Mouse (Mus musculus) cerebellum, adult 2 months (tissue): ENCODE results near the gene Gm11559. TPM values are rescaled to one million over a fixed set of nuclear protein-coding genes. Genes with fewer than 3 reads are reported as not detected.

Source experiments
- DNase-seq, 2 experiments: peaks; one replicate each; pipeline ENCODE4 v3.0.0; 2021
- H3K27ac ChIP-seq: fragments of 200-500 bp; 2 replicates; pipeline ENCODE4 v1.5.1; 2012; ENCODE audit warnings: low read length, control low read depth, inconsistent platforms; ENCODE audit not compliant: insufficient read depth
- H3K27me3 ChIP-seq: fragments of 200-500 bp; 2 replicates; pipeline ENCODE4 v1.6.1; 2012; ENCODE audit warnings: inconsistent platforms, mild to moderate bottlenecking, low read length, moderate library complexity; ENCODE audit not compliant: control insufficient read depth, insufficient read depth
- H3K4me1 ChIP-seq: fragments of 200-500 bp; 2 replicates; pipeline ENCODE4 v1.6.1; 2011; ENCODE audit warnings: low read length; ENCODE audit not compliant: control insufficient read depth, insufficient read depth
- H3K4me3 ChIP-seq: fragments of 200-500 bp; replicated peaks from 2 replicates; pipeline ENCODE3; 2011; ENCODE audit warnings: mild to moderate bottlenecking, low read depth, low read length, control low read depth; ENCODE audit not compliant: insufficient read depth
- CTCF ChIP-seq: fragments of 200-500 bp; IDR thresholded peaks from 2 replicates; pipeline ENCODE4 v1.5.1; 2011; ENCODE audit warnings: low read depth, mild to moderate bottlenecking, control low read depth, low read length, moderate library complexity, borderline replicate concordance; ENCODE audit not compliant: insufficient read depth
- POLR2A ChIP-seq: fragments of 200-500 bp; IDR thresholded peaks from 2 replicates; pipeline ENCODE4 v1.6.1; 2011; ENCODE audit warnings: low read length, control low read depth, borderline replicate concordance; ENCODE audit not compliant: insufficient read depth
- WGBS: fragments of 180-500 bp; shearing (Covaris S2); methylation state at CpG from one replicate; pipeline ENCODE4 v1.1.7; 2018; 5-methylcytosine and 5-hydroxymethylcytosine counted together
- polyA plus RNA-seq: library from polyadenylated mRNA; depleted of rRNA; stranded (reverse); fragments of >200 nt; gene quantifications from 2 replicates; pipeline ENCODE4 v1.2.3, GENCODE M21; 2012; rRNA removed

Gene Gm11559
- polyA plus RNA-seq, 1 experiment, result not detected

- Histone ChIP-seq H3K4me1 (no peaks in the 10 kb centered on the region), H3K27me3 (no peaks in the 10 kb centered on the region), H3K27ac (no peak within 1 kb of the TSS), H3K4me3 (no peak within 1 kb of the TSS)
- DNase-seq, result no peak
- 90% methylated on average over 2 of the region's 2 CpGs for WGBS
- TF ChIP-seq CTCF, result no peak
These were observed 43.3 kb downstream of the Gm11559 start, which contains the start of gene Krtap31-1 for GRCm38 (mm10) chr11:99907620-99908019. TSS of gene Krtap31-1 (plus strand) at chr11:99907920.

GRCm38 (mm10) chr11:99914451-99914850, 50.2 kb downstream of the Gm11559 start, which contains the start of gene Gm11565:
TSS of gene Gm11565 (plus strand) at chr11:99914751.
- no peaks in the 10 kb centered on the region for H3K27me3 ChIP-seq
- 92% methylated on average over 3 of the region's 3 CpGs for WGBS
- no peak within 1 kb of the TSS for H3K4me3 ChIP-seq
- no peaks in the 10 kb centered on the region for H3K4me1 ChIP-seq
- DNase-seq, result no peak
- TF ChIP-seq POLR2A, result no peak
- no peak for TF ChIP-seq CTCF
- H3K27ac ChIP-seq, result no peak within 1 kb of the TSS

Other genes with a start within 250 kb of the Gm11559 start
- gene Krtap2-4, start 249.6 kb upstream of the Gm11559 start, polyA plus RNA-seq, result not detected in 2 replicates
- not detected in 2 replicates for gene Gm11562, start 244.0 kb upstream of the Gm11559 start, polyA plus RNA-seq
- not detected in 2 replicates for gene Krtap4-1, start 236.2 kb upstream of the Gm11559 start, polyA plus RNA-seq
- gene Krtap4-2, start 229.4 kb upstream of the Gm11559 start, polyA plus RNA-seq, result not detected in 2 replicates
- gene Krtap4-7, start 220.4 kb upstream of the Gm11559 start, polyA plus RNA-seq, result not detected in 2 replicates
- not detected in 2 replicates for gene Gm11555, start 214.2 kb upstream of the Gm11559 start, polyA plus RNA-seq
- not detected in 2 replicates for gene Gm11563, start 205.5 kb upstream of the Gm11559 start, polyA plus RNA-seq
- not detected in 2 replicates for gene Krtap4-6, start 198.5 kb upstream of the Gm11559 start, polyA plus RNA-seq
- not detected in 2 replicates for gene Gm14190, start 173.7 kb upstream of the Gm11559 start, polyA plus RNA-seq
- gene Gm14180, start 130.2 kb upstream of the Gm11559 start, polyA plus RNA-seq, result not detected in 2 replicates
- gene Gm11595, start 91.6 kb upstream of the Gm11559 start, polyA plus RNA-seq, result not detected in 2 replicates
- gene Krtap4-8, start 83.8 kb upstream of the Gm11559 start, polyA plus RNA-seq, result not detected in 2 replicates
- not detected in 2 replicates for gene Krtap4-9, start 79.3 kb upstream of the Gm11559 start, polyA plus RNA-seq
- gene Gm11596, start 71.0 kb upstream of the Gm11559 start, polyA plus RNA-seq, result not detected in 2 replicates
- not detected in 2 replicates for gene Gm11569, start 65.5 kb upstream of the Gm11559 start, polyA plus RNA-seq
- gene Gm11554, start 60.0 kb upstream of the Gm11559 start, polyA plus RNA-seq, result not detected in 2 replicates
- gene Krtap4-13, start 54.6 kb upstream of the Gm11559 start, polyA plus RNA-seq, result not detected in 2 replicates
- gene Gm11564, start 48.8 kb upstream of the Gm11559 start, polyA plus RNA-seq, result not detected in 2 replicates
- not detected in 2 replicates for gene 2300003K06Rik, start 26.4 kb upstream of the Gm11559 start, polyA plus RNA-seq
- gene Krtap4-16, start 12.9 kb upstream of the Gm11559 start, polyA plus RNA-seq, result not detected in 2 replicates
- not detected in 2 replicates for gene Gm11568, start 6.6 kb upstream of the Gm11559 start, polyA plus RNA-seq
- not detected in 2 replicates for gene Krtap9-1, start 8.9 kb downstream of the Gm11559 start, polyA plus RNA-seq
- not detected in 2 replicates for gene Gm11567, start 14.7 kb downstream of the Gm11559 start, polyA plus RNA-seq
- not detected in 2 replicates for gene Krtap31-1, start 43.4 kb downstream of the Gm11559 start, polyA plus RNA-seq
- not detected in 2 replicates for gene Gm11565, start 50.3 kb downstream of the Gm11559 start, polyA plus RNA-seq
- gene Krtap31-2, start 71.8 kb downstream of the Gm11559 start, polyA plus RNA-seq, result not detected in 2 replicates
- not detected in 2 replicates for gene Krtap9-5, start 84.0 kb downstream of the Gm11559 start, polyA plus RNA-seq
- gene Krtap29-1, start 114.6 kb downstream of the Gm11559 start, polyA plus RNA-seq, result not detected in 2 replicates
- not detected in 2 replicates for gene Krtap16-1, start 122.1 kb downstream of the Gm11559 start, polyA plus RNA-seq
- 0.30 and 0.80 TPM in 2 replicates for gene Krtap17-1, start 129.5 kb downstream of the Gm11559 start, polyA plus RNA-seq
- gene Krt33a, start 151.7 kb downstream of the Gm11559 start, polyA plus RNA-seq, result not detected in 2 replicates
- not detected in 2 replicates for gene Krt33b, start 165.4 kb downstream of the Gm11559 start, polyA plus RNA-seq
- not detected in 2 replicates for gene Krt34, start 177.1 kb downstream of the Gm11559 start, polyA plus RNA-seq
- gene Krt31, start 186.1 kb downstream of the Gm11559 start, polyA plus RNA-seq, result not detected in 2 replicates
- gene Krt32, start 223.8 kb downstream of the Gm11559 start, polyA plus RNA-seq, result not detected in 2 replicates
- not detected in 2 replicates for gene Krt35, start 231.8 kb downstream of the Gm11559 start, polyA plus RNA-seq
- not detected in 2 replicates for gene Krt36, start 241.2 kb downstream of the Gm11559 start, polyA plus RNA-seq